Mouse (Mus musculus) cortical plate, adult 2 months (tissue): Measurements from ENCODE around the gene Gm10065.

ENCODE experiments used
- CTCF ChIP-seq: fragments of 200-500 bp; IDR thresholded peaks from 2 replicates; pipeline ENCODE4 v1.5.1; 2011; ENCODE audit warnings: mild to moderate bottlenecking, control low read depth, low read length; ENCODE audit not compliant: insufficient read depth; ENCODE audit errors: extremely low read depth
- POLR2A ChIP-seq: fragments of 200-500 bp; IDR thresholded peaks from 2 replicates; pipeline ENCODE4 v1.6.1; 2011; ENCODE audit warnings: mild to moderate bottlenecking, low read length, control low read depth; ENCODE audit not compliant: insufficient read depth; ENCODE audit errors: extremely low read depth

DNA sequence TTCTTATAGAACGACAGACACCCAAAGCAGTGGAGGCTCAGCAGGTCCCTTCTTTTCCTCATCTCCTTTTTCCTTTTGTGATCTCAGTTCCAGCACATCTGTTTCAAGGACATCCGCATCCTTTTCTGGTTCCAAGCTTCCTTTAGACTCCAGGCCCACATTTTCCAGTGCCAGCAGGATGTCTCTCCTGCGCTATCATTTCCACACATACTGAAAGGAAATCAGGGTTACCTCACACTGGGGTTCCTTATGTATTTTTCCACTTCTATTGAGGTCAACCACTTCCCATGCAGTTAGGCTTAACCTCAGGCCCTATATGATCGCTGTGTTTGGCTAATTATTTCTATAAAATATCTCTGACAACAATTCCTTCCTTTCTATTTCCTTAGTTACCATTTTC is 43.8 kb downstream of the Gm10065 start:
- no peak for TF ChIP-seq CTCF
- no peak for TF ChIP-seq POLR2A
